Mouse (Mus musculus): ENCODE results near the gene Olfr311.

The Olfr311 gene

GRCm38 (mm10) chr11:58849731-58850130 lies 10.7 kb downstream of the Olfr311 start:
- Histone ChIP-seq H3K4me1 (replicated peaks; ENCODE audit: low read depth, low read length) (peaks cover 7% of the 10 kb centered on the region), H3K9me3 (ENCODE audit: low read length) (peaks cover 5% of the 10 kb centered on the region; the same call in 1 of the 2 replicates), H3K4me3 (replicated peaks; ENCODE audit: low read length) (no peak overlapping the region), H3K27me3 (ENCODE audit: insufficient read depth, low read length) (no peaks in the 10 kb centered on the region), H3K36me3 (ENCODE audit: insufficient read depth, low read length) (peaks cover 21% of the 10 kb centered on the region)
- no peak for TF ChIP-seq NANOG (IDR thresholded peaks at IDR 0.05; ENCODE audit: borderline replicate concordance, low read length)
- no peak for TF ChIP-seq CTCF (conservative IDR thresholded peaks at IDR 0.05; ENCODE audit: low read length)
- TF ChIP-seq POU5F1 (IDR thresholded peaks at IDR 0.05; ENCODE audit: borderline replicate concordance, low read length), result no peak

- Histone ChIP-seq H3K27me3 (ENCODE audit: insufficient read depth, low read length) (no peaks in the 10 kb centered on the region), H3K9me3 (ENCODE audit: low read length) (no peaks in the 10 kb centered on the region), H3K4me3 (replicated peaks; ENCODE audit: low read length) (no peak overlapping the region), H3K36me3 (ENCODE audit: insufficient read depth, low read length) (peaks cover 34% of the 10 kb centered on the region), H3K4me1 (replicated peaks; ENCODE audit: low read depth, low read length) (no peaks in the 10 kb centered on the region)
- TF ChIP-seq NANOG (IDR thresholded peaks at IDR 0.05; ENCODE audit: borderline replicate concordance, low read length) (no peak), POU5F1 (IDR thresholded peaks at IDR 0.05; ENCODE audit: borderline replicate concordance, low read length) (no peak), CTCF (conservative IDR thresholded peaks at IDR 0.05; ENCODE audit: low read length) (no peak)
Measured at GRCm38 (mm10) chr11:58860744-58861143, 21.7 kb downstream of the Olfr311 start.

- Histone ChIP-seq H3K4me1 (replicated peaks; ENCODE audit: low read depth, low read length) (peaks cover 12% of the 10 kb centered on the region), H3K9me3 (ENCODE audit: low read length) (no peaks in the 10 kb centered on the region), H3K36me3 (ENCODE audit: insufficient read depth, low read length) (peaks cover 30% of the 10 kb centered on the region), H3K27me3 (ENCODE audit: insufficient read depth, low read length) (no peaks in the 10 kb centered on the region), H3K4me3 (replicated peaks; ENCODE audit: low read length) (peak within 1 kb of the TSS; percentile 85)
- TF ChIP-seq POU5F1 (IDR thresholded peaks at IDR 0.05; ENCODE audit: borderline replicate concordance, low read length) (no peak), CTCF (conservative IDR thresholded peaks at IDR 0.05; ENCODE audit: low read length) (no peak), NANOG (IDR thresholded peaks at IDR 0.05; ENCODE audit: borderline replicate concordance, low read length) (no peak)
Measured at GRCm38 (mm10) chr11:58867039-58867953, 28.2 kb downstream of the Olfr311 start, which contains the start of gene 2810021J22Rik. Gene 2810021J22Rik, plus strand, starts transcription at chr11:58867216.

GRCm38 (mm10) chr11:58867954-58868330 lies 28.9 kb downstream of the Olfr311 start:
- H3K4me3 ChIP-seq (replicated peaks; ENCODE audit: low read length), result peak overlapping the region; percentile 85
- peaks cover 12% of the 10 kb centered on the region for H3K4me1 ChIP-seq (replicated peaks; ENCODE audit: low read depth, low read length)
- TF ChIP-seq NANOG (IDR thresholded peaks at IDR 0.05; ENCODE audit: borderline replicate concordance, low read length) (no peak), CTCF (conservative IDR thresholded peaks at IDR 0.05; ENCODE audit: low read length) (no peak), POU5F1 (IDR thresholded peaks at IDR 0.05; ENCODE audit: borderline replicate concordance, low read length) (no peak)

GRCm38 (mm10) chr11:58870961-58871360 lies 31.9 kb downstream of the Olfr311 start:
- no peak overlapping the region for H3K4me3 ChIP-seq (replicated peaks; ENCODE audit: low read length)
- no peak for TF ChIP-seq POU5F1 (IDR thresholded peaks at IDR 0.05; ENCODE audit: borderline replicate concordance, low read length)
- TF ChIP-seq CTCF (conservative IDR thresholded peaks at IDR 0.05; ENCODE audit: low read length), result no peak
- TF ChIP-seq NANOG (IDR thresholded peaks at IDR 0.05; ENCODE audit: borderline replicate concordance, low read length), result no peak
- no peaks in the 10 kb centered on the region for H3K27me3 ChIP-seq (ENCODE audit: insufficient read depth, low read length)
- peaks cover 12% of the 10 kb centered on the region for H3K4me1 ChIP-seq (replicated peaks; ENCODE audit: low read depth, low read length)
- no peaks in the 10 kb centered on the region for H3K9me3 ChIP-seq (ENCODE audit: low read length)
- H3K36me3 ChIP-seq (ENCODE audit: insufficient read depth, low read length), result peaks cover 31% of the 10 kb centered on the region

More at GRCm38 (mm10) chr11:58867954-58868330, 28.9 kb downstream of the Olfr311 start:
- no peaks in the 10 kb centered on the region for H3K27me3 ChIP-seq (ENCODE audit: insufficient read depth, low read length)
- H3K9me3 ChIP-seq (ENCODE audit: low read length), result no peaks in the 10 kb centered on the region
- peaks cover 31% of the 10 kb centered on the region for H3K36me3 ChIP-seq (ENCODE audit: insufficient read depth, low read length)

- H3K36me3 ChIP-seq (ENCODE audit: insufficient read depth, low read length), result peaks cover 44% of the 10 kb centered on the region
- no peaks in the 10 kb centered on the region for H3K9me3 ChIP-seq (ENCODE audit: low read length)
- no peak overlapping the region for H3K4me3 ChIP-seq (replicated peaks; ENCODE audit: low read length)
- H3K27me3 ChIP-seq (ENCODE audit: insufficient read depth, low read length), result no peaks in the 10 kb centered on the region
- no peak for TF ChIP-seq NANOG (IDR thresholded peaks at IDR 0.05; ENCODE audit: borderline replicate concordance, low read length)
- TF ChIP-seq POU5F1 (IDR thresholded peaks at IDR 0.05; ENCODE audit: borderline replicate concordance, low read length), result no peak
- TF ChIP-seq CTCF (conservative IDR thresholded peaks at IDR 0.05; ENCODE audit: low read length), result no peak
- no peaks in the 10 kb centered on the region for H3K4me1 ChIP-seq (replicated peaks; ENCODE audit: low read depth, low read length)
Measured at GRCm38 (mm10) chr11:58883756-58884155, 44.7 kb downstream of the Olfr311 start.

GRCm38 (mm10) chr11:58890511-58890910 lies 51.5 kb downstream of the Olfr311 start:
- H3K9me3 ChIP-seq (ENCODE audit: low read length), result no peaks in the 10 kb centered on the region
- H3K4me3 ChIP-seq (replicated peaks; ENCODE audit: low read length), result no peak overlapping the region
- H3K36me3 ChIP-seq (ENCODE audit: insufficient read depth, low read length), result peaks cover 45% of the 10 kb centered on the region
- H3K4me1 ChIP-seq (replicated peaks; ENCODE audit: low read depth, low read length), result peaks cover 7% of the 10 kb centered on the region; the same call in 1 of the 2 replicates
- TF ChIP-seq NANOG (IDR thresholded peaks at IDR 0.05; ENCODE audit: borderline replicate concordance, low read length), result no peak
- no peak for TF ChIP-seq CTCF (conservative IDR thresholded peaks at IDR 0.05; ENCODE audit: low read length)
- no peak for TF ChIP-seq POU5F1 (IDR thresholded peaks at IDR 0.05; ENCODE audit: borderline replicate concordance, low read length)
- no peaks in the 10 kb centered on the region for H3K27me3 ChIP-seq (ENCODE audit: insufficient read depth, low read length)

All from E14TG2a.4 (cell line).